Mouse (Mus musculus) lung, adult 18-20 months (tissue): ENCODE measurements at regions not wholly inside any gene's neighbourhood (a gene's known extent, or its start where the extent isn't known, plus 50 kb on each side); places are given as distances from the start of the nearest gene placed in this dataset.

ENCODE experiments used
- DNase-seq, 2 experiments: peaks; one replicate each; pipeline ENCODE4 v3.0.0; 2022; ENCODE audit warnings: mixed read lengths in 2 of 2

- no peak for DNase-seq
Measured at GRCm38 (mm10) chr16:30006826-30007225, 57.4 kb upstream of the Hes1 start.

- DNase-seq = peak; percentile 92 to 93
Measured at GRCm38 (mm10) chr16:30008451-30009357, 55.5 kb upstream of the Hes1 start.

GRCm38 (mm10) chr16:30009521-30010186 lies 54.5 kb upstream of the Hes1 start:
- peak; percentile 61 to 75 for DNase-seq

- DNase-seq = peak; percentile 28 to 51
Measured at GRCm38 (mm10) chr16:30013123-30013522, 51.1 kb upstream of the Hes1 start.

DNA sequence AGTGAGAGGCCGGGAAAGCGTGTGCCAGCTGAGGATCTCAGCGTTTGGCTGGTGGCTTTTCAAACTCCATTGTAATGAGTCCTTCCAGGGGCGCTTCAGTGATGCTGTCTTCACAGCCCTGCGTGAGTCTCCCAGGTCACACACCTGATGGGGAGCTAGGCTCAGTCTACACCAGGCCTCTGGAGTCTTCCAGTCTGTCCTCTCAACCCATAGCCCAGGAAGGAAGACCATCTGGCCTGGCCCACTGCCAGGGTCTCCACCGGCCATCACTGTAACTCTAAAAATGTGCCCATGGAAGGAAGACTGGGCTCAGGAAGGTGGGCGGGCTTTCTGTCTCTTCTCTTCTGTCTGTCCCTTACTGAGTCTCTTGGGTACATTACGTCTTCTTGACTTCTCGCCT lies 50.2 kb upstream of the Hes1 start:
- no peak for DNase-seq
